Mouse (Mus musculus) brown adipose tissue, adult 24 weeks (tissue): ENCODE measurements around the gene Hdhd3. TPM values are rescaled to one million over a fixed set of nuclear protein-coding genes. Genes with fewer than 3 reads are reported as not detected.

Experiments
- H3K27ac ChIP-seq: fragments of 200-500 bp; replicated peaks from 2 replicates; pipeline ENCODE4 v1.5.1; 2012; ENCODE audit warnings: low read depth, mild to moderate bottlenecking, low read length
- H3K4me1 ChIP-seq: fragments of 200-500 bp; 2 replicates; pipeline ENCODE4 v1.6.1; 2012; ENCODE audit warnings: low read length, mixed read lengths; ENCODE audit not compliant: control insufficient read depth, insufficient read depth, insufficient read length
- H3K4me3 ChIP-seq: fragments of 200-500 bp; 2 replicates; pipeline ENCODE4 v1.5.1; 2012; ENCODE audit warnings: low read depth, mild to moderate bottlenecking, low read length, moderate library complexity; ENCODE audit not compliant: insufficient read depth
- polyA plus RNA-seq: library from polyadenylated mRNA; stranded (reverse); fragments of >200 nt; gene quantifications from 2 replicates; pipeline ENCODE4 v1.2.4, GENCODE M21; 2012; ENCODE audit not compliant: missing spikeins, insufficient read depth, insufficient read length

Gene Hdhd3
- polyA plus RNA-seq, 1 experiment: 14.9 TPM

DNA sequence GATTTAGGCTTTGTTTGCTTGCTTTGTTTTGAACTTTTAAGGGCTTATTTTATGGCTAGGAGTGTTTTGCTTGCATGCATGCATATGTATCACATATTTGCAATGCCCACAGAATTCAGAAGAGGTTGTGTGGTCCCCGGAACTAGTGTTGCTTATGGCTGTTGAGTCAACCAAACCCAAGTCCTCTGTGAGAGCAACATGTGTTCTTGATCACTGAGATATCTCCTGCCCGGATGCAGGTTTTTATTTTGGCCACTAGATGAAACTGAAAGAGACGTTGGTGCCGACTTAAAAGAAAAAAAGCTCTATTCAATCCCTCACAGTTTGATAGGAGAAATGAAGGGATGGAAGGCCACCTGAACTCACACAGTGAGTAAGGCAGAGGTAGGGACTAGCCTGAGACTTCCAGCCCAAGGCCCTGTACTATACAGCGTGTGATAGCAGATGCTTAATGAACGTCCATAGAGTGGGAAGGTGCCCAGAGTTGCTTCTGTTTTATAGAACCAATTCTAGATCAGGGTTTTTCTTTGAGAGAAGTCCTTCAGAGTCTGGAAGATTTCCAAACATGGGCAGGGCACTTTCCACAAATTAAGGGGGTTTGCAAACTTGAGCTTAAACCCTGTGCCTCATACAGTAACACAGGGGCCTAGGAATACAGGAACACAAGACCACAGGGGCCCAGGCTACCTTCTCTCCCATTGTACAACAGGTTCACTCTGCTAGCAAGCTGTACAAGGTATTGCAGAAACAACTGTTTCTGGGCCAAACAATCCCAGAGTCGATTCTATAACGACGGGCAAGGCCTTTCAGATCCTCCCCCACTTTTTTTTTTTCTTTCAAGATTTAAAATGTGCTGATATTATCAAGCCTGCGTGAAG lies 14.5 kb upstream of the Hdhd3 start:
- H3K4me3 ChIP-seq: peak overlapping the region; percentile 43
- H3K27ac ChIP-seq: peak overlapping the region; percentile 65
- peaks cover 17% of the 10 kb centered on the region for H3K4me1 ChIP-seq

- peaks cover 17% of the 10 kb centered on the region for H3K4me1 ChIP-seq
- H3K27ac ChIP-seq: no peak overlapping the region
- no peak overlapping the region for H3K4me3 ChIP-seq
Observed at GRCm38 (mm10) chr4:62517046-62517445, 13.8 kb upstream of the Hdhd3 start.

DNA sequence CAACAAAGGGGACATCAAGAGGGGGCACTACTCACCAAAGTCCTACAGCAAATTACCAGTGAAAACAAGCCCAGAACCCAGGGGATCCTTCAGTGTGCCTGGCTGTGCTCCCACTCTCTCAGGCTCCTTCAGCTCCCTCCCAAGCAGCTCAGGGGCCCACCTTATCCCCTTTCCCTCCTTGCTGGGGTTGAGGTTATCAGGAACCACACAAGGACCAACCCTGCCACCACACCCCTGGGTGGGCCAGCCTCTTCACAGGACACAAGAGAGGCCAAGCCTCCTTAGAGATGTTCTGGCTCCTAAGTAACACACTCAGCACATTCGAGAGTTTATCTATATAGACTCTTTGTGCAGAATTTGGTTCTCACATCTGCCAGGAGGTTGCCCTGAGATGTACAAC lies 13.3 kb upstream of the Hdhd3 start:
- Histone ChIP-seq H3K4me3 (no peak overlapping the region), H3K27ac (peak overlapping the region; percentile 59), H3K4me1 (peaks cover 17% of the 10 kb centered on the region)

- Histone ChIP-seq H3K4me3 (no peak overlapping the region), H3K4me1 (peaks cover 17% of the 10 kb centered on the region), H3K27ac (peak overlapping the region; percentile 69)
Observed at GRCm38 (mm10) chr4:62516079-62516478, 12.8 kb upstream of the Hdhd3 start.

- Histone ChIP-seq H3K4me1 (peaks cover 17% of the 10 kb centered on the region), H3K4me3 (no peak overlapping the region), H3K27ac (peak overlapping the region; percentile 69)
Observed at GRCm38 (mm10) chr4:62515490-62515889, 12.2 kb upstream of the Hdhd3 start.

DNA sequence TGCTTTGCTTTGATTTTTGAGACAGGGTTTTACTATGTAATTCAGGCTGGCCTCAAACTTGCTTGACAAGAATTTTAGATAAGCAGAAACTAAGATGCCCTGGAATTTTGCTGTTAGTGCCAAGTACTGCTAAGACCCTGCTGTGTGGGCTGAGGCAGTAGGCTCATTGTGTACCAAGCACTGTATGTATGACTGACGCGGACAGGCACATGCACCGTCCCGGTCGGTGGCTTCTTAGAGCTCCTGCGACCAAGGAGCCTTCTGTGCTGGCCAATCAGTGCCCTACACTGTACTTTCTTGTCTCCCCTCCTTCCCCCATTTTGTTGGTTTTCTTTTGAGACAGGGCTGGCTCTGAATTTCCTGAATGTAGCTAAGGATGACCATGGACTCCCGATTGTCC lies 11.7 kb upstream of the Hdhd3 start:
- H3K4me1 ChIP-seq: peaks cover 17% of the 10 kb centered on the region
- no peak overlapping the region for H3K27ac ChIP-seq
- no peak overlapping the region for H3K4me3 ChIP-seq

DNA sequence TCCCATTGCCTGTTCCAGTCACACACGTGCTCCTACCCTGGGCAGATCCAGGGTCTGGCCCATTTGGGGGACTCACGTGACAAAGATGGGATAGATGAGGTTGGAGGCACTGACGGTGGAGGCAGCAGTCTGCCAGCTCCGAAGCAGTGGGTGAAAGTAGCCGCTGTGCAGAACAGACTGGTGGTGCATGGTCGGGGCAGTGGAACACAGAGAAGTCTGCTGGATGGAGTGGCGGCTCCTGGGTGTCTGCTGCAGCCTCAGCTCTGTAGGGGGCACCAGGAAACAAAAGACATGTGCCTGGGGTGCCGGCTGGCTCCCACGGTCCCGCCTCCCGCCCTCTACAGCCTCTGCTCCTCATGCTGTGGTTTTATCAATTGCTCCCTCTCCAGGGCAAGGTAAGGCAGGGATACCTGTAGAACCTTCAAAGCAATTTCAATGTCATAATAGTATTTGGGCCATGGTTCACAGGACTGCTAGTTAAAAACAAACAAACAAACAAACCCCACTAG lies 10.8 kb upstream of the Hdhd3 start:
- Histone ChIP-seq H3K4me1 (peaks cover 17% of the 10 kb centered on the region), H3K4me3 (no peak overlapping the region), H3K27ac (no peak overlapping the region)

GRCm38 (mm10) chr4:62509946-62510345 lies 6.7 kb upstream of the Hdhd3 start:
- Histone ChIP-seq H3K4me3 (no peak overlapping the region), H3K4me1 (no peaks in the 10 kb centered on the region), H3K27ac (no peak overlapping the region)

- no peak overlapping the region for H3K4me3 ChIP-seq
- H3K4me1 ChIP-seq: no peaks in the 10 kb centered on the region
- H3K27ac ChIP-seq: no peak overlapping the region
Observed at GRCm38 (mm10) chr4:62508839-62509238, 5.6 kb upstream of the Hdhd3 start.

- Histone ChIP-seq H3K27ac (no peak overlapping the region), H3K4me3 (no peak overlapping the region), H3K4me1 (peaks cover 4% of the 10 kb centered on the region; the same call in 1 of the 2 replicates)
Observed at GRCm38 (mm10) chr4:62506798-62507197, 3.5 kb upstream of the Hdhd3 start.

DNA sequence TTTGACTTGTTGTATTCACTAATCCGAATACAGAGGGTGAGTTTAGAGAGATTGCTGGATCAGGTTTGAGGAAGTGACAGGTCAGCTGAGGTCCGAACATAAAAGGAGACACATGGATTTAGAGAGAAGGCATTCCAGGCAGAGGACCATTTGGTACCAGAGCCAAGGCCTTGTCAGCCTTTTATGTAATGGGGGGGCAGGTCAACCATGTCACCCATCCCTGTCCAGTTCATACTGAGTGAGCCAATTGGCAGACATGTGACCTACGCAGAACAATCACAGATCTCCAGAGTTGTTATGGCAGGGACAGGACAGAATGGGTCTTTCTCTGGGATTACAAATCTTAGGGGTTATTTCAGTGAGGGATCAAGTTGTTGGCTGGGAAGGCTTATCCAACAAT lies 2.7 kb upstream of the Hdhd3 start:
- Histone ChIP-seq H3K4me3 (no peak overlapping the region), H3K27ac (no peak overlapping the region), H3K4me1 (peaks cover 4% of the 10 kb centered on the region; the same call in 1 of the 2 replicates)

DNA sequence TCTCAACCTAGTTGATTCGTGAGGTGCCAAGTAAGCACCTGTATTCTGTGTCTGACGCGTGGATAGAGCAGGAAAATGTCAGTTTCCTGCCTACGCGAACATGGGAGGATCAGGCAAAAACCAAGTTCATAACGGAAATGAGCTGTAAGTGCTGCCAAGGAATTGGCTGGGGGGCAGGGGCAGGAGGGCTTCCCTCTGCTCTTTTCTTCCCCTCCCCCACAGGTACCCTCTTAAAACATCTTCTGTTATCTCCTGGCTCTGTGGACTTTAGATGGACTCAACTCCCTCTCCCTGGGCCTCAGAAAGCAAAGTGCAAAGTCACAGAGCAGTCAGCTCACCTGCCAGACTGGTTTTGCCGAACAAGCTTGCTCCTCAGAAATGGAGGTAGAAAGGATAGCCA lies 298 bp downstream of the Hdhd3 start:
- H3K4me3 ChIP-seq: no peak overlapping the region
- peaks cover 4% of the 10 kb centered on the region; the same call in 1 of the 2 replicates for H3K4me1 ChIP-seq
- peak overlapping the region; percentile 97; the same call in 1 of the 2 replicates for H3K27ac ChIP-seq

- peak overlapping the region; percentile 84 for H3K4me3 ChIP-seq
- peaks cover 4% of the 10 kb centered on the region; the same call in 1 of the 2 replicates for H3K4me1 ChIP-seq
- peak overlapping the region; percentile 97 for H3K27ac ChIP-seq
Observed at GRCm38 (mm10) chr4:62501964-62502732, 1.1 kb downstream of the Hdhd3 start.

- peaks cover 4% of the 10 kb centered on the region; the same call in 1 of the 2 replicates for H3K4me1 ChIP-seq
- peak overlapping the region; percentile 62 for H3K27ac ChIP-seq
- H3K4me3 ChIP-seq: peak overlapping the region; percentile 84
Observed at GRCm38 (mm10) chr4:62501534-62501933, 1.7 kb downstream of the Hdhd3 start.

GRCm38 (mm10) chr4:62500799-62501198 lies 2.5 kb downstream of the Hdhd3 start:
- Histone ChIP-seq H3K27ac (no peak overlapping the region), H3K4me1 (peaks cover 7% of the 10 kb centered on the region), H3K4me3 (no peak overlapping the region)
